Comparison of ENCODE assay signal across 9 mouse cellular contexts in the genomic region with DNA sequence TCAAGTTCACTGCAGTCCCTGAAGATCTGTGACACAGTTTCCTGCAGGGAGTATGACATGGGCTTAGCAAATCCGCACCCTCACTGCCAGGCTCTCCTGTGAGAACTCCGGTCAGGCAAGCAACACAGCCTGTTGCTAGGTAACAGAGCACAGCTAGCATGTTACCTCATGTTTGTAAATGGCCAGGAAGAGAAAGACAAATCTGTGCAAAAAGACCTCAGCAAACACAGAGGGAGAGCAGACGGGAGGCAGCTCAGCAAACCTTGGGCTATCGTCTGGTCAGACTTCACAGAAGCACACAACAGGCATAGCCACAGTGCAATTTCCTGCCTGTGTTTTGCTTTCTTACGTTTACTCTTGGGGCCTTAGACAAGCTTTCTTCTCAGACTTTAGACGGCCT. TPM values are rescaled to one million over a fixed set of nuclear protein-coding genes. Genes with fewer than 3 reads are reported as not detected.
DNase-seq lines count a peak whose midpoint lies in the region; ATAC-seq and TF ChIP-seq lines count a peak whose summit lies in the region.
"Had no signal": no experiment of that assay in that cellular context is flagged by ENCODE, and none has a peak within 500 bp of the region (broad histone marks: within the 10 kb centered on the region; RNA-seq: fewer than 3 reads in every experiment).

No protein-coding gene starts in this region.

- TF ChIP-seq CTCF in liver, postnatal 0 days (IDR thresholded peaks at IDR 0.05; ENCODE audit: low read depth) = no peak

- peaks cover 12% of the 10 kb centered on the region for H3K4me1 ChIP-seq in kidney, embryonic 15.5 days
- H3K4me1 ChIP-seq in embryonic facial prominence, embryonic 11.5 days (ENCODE audit: control insufficient read depth, insufficient read depth, low read length) = peaks cover 6% of the 10 kb centered on the region; the same call in 1 of the 2 replicates
- peaks cover 55% of the 10 kb centered on the region for H3K4me1 ChIP-seq in hindbrain, embryonic 12.5 days
- peaks cover 65% of the 10 kb centered on the region for H3K4me1 ChIP-seq in midbrain, embryonic 13.5 days (replicated peaks)
- no peaks in the 10 kb centered on the region for H3K4me1 ChIP-seq in liver, postnatal 0 days (ENCODE audit: insufficient read depth)
- H3K4me1 ChIP-seq: liver, embryonic 15.5 days had no signal

- peak overlapping the region; percentile 63; the same call in 1 of the 2 replicates for H3K27ac ChIP-seq in kidney, embryonic 15.5 days
- peak overlapping the region; percentile 28; the same call in 1 of the 2 replicates for H3K27ac ChIP-seq in embryonic facial prominence, embryonic 11.5 days (replicated peaks; ENCODE audit: low read depth, low read length)
- H3K27ac ChIP-seq in hindbrain, embryonic 12.5 days = peak overlapping the region; percentile 81
- H3K27ac ChIP-seq in midbrain, embryonic 13.5 days = peak overlapping the region; percentile 82
- no peak overlapping the region for H3K27ac ChIP-seq in liver, postnatal 0 days (ENCODE audit: low read depth)
- H3K27ac ChIP-seq: liver, embryonic 15.5 days had no signal

- H3K4me2 ChIP-seq in kidney, embryonic 15.5 days = peak overlapping the region; percentile 30; the same call in 1 of the 2 replicates
- no peak overlapping the region for H3K4me2 ChIP-seq in embryonic facial prominence, embryonic 11.5 days (ENCODE audit: low read depth, low read length)
- peak overlapping the region; percentile 33 for H3K4me2 ChIP-seq in hindbrain, embryonic 12.5 days (replicated peaks)
- peak overlapping the region; percentile 36 for H3K4me2 ChIP-seq in midbrain, embryonic 13.5 days (replicated peaks)
- no peak overlapping the region for H3K4me2 ChIP-seq in liver, postnatal 0 days (ENCODE audit: low read depth, low read length)
- H3K4me2 ChIP-seq: liver, embryonic 15.5 days had no signal

- no peaks in the 10 kb centered on the region for H3K36me3 ChIP-seq in kidney, embryonic 15.5 days
- H3K36me3 ChIP-seq in embryonic facial prominence, embryonic 11.5 days (replicated peaks; ENCODE audit: control insufficient read depth, insufficient read depth, low read depth, low read length) = no peaks in the 10 kb centered on the region
- H3K36me3 ChIP-seq in hindbrain, embryonic 12.5 days = peaks cover 10% of the 10 kb centered on the region
- peaks cover 21% of the 10 kb centered on the region for H3K36me3 ChIP-seq in midbrain, embryonic 13.5 days
- no peaks in the 10 kb centered on the region for H3K36me3 ChIP-seq in liver, postnatal 0 days (replicated peaks; ENCODE audit: insufficient read depth, low read length)
- H3K36me3 ChIP-seq: liver, embryonic 15.5 days had no signal

- H3K9ac ChIP-seq in kidney, embryonic 15.5 days = no peak overlapping the region
- peak overlapping the region; percentile 3; the same call in 1 of the 2 replicates for H3K9ac ChIP-seq in embryonic facial prominence, embryonic 11.5 days (replicated peaks; ENCODE audit: low read length)
- H3K9ac ChIP-seq in hindbrain, embryonic 12.5 days = no peak overlapping the region
- peak overlapping the region; percentile 50 for H3K9ac ChIP-seq in midbrain, embryonic 13.5 days (replicated peaks)
- no peak overlapping the region for H3K9ac ChIP-seq in liver, postnatal 0 days (replicated peaks)
- H3K9ac ChIP-seq: liver, embryonic 15.5 days had no signal

- no peak for DNase-seq in kidney, adult 9 months
- DNase-seq in embryonic facial prominence, embryonic 11.5 days (ENCODE audit: low spot score) = peak; percentile 74
- no peak for DNase-seq in liver, postnatal 0 days
- no peak for DNase-seq in ovary, postnatal 14 days (ENCODE audit: low spot score)
- DNase-seq in spleen, postnatal 4 days (ENCODE audit: low spot score in 2 of 2) = no peak

- 17% methylated on average over 6 of the region's 6 CpGs for WGBS in kidney, embryonic 15.5 days
- 9% methylated on average over 6 of the region's 6 CpGs for WGBS in embryonic facial prominence, embryonic 11.5 days
- under 1% methylated on average over 6 of the region's 6 CpGs for WGBS in hindbrain, embryonic 12.5 days
- WGBS in midbrain, embryonic 13.5 days = under 1% methylated on average over 6 of the region's 6 CpGs
- WGBS in liver, postnatal 0 days (ENCODE audit: insufficient replicate concordance) = 5% methylated on average over 6 of the region's 6 CpGs

- ATAC-seq in kidney, embryonic 15.5 days (replicated peaks; ENCODE audit: low FRiP score) = peak; percentile 83; the same call in 1 of the 2 replicates
- no peak; the same call in 1 of the 2 replicates for ATAC-seq in embryonic facial prominence, embryonic 11.5 days (replicated peaks; ENCODE audit: insufficient number of reproducible peaks, low FRiP score, low TSS enrichment, low read depth)
- ATAC-seq in hindbrain, embryonic 12.5 days (ENCODE audit: low FRiP score) = peak; percentile 81
- ATAC-seq in midbrain, embryonic 13.5 days = peak; percentile 90
- no peak for ATAC-seq in liver, postnatal 0 days

- H3K27me3 ChIP-seq in kidney, embryonic 15.5 days = no peaks in the 10 kb centered on the region
- H3K27me3 ChIP-seq in embryonic facial prominence, embryonic 11.5 days (ENCODE audit: control insufficient read depth, insufficient read depth, low read length) = no peaks in the 10 kb centered on the region
- no peaks in the 10 kb centered on the region for H3K27me3 ChIP-seq in hindbrain, embryonic 12.5 days
- no peaks in the 10 kb centered on the region for H3K27me3 ChIP-seq in midbrain, embryonic 13.5 days
- H3K27me3 ChIP-seq in liver, postnatal 0 days (ENCODE audit: insufficient read depth, low read length) = no peaks in the 10 kb centered on the region
- H3K27me3 ChIP-seq: liver, embryonic 15.5 days had no signal

- H3K9me3 ChIP-seq in kidney, embryonic 15.5 days (replicated peaks) = no peaks in the 10 kb centered on the region
- no peaks in the 10 kb centered on the region for H3K9me3 ChIP-seq in embryonic facial prominence, embryonic 11.5 days (replicated peaks; ENCODE audit: control insufficient read depth, low read length)
- H3K9me3 ChIP-seq in hindbrain, embryonic 12.5 days (replicated peaks) = no peaks in the 10 kb centered on the region
- no peaks in the 10 kb centered on the region for H3K9me3 ChIP-seq in midbrain, embryonic 13.5 days
- H3K9me3 ChIP-seq in liver, postnatal 0 days (ENCODE audit: low read length) = no peaks in the 10 kb centered on the region
- H3K9me3 ChIP-seq: liver, embryonic 15.5 days had no signal

- TF ChIP-seq EP300 in liver, postnatal 0 days (IDR thresholded peaks at IDR 0.05; ENCODE audit: low read depth) = no peak

- no peak overlapping the region for H3K4me3 ChIP-seq in kidney, embryonic 15.5 days (replicated peaks)
- no peak overlapping the region for H3K4me3 ChIP-seq in embryonic facial prominence, embryonic 11.5 days (ENCODE audit: low read depth, low read length)
- no peak overlapping the region for H3K4me3 ChIP-seq in hindbrain, embryonic 12.5 days
- H3K4me3 ChIP-seq in midbrain, embryonic 13.5 days (replicated peaks) = no peak overlapping the region; the same call in 1 of the 2 replicates
- no peak overlapping the region for H3K4me3 ChIP-seq in liver, postnatal 0 days (ENCODE audit: low read depth, low read length)
- H3K4me3 ChIP-seq: liver, embryonic 15.5 days had no signal

RNA-seq across cellular contexts. Expression of a gene that starts 40.9 kb away (rescaled TPM):
- polyA plus RNA-seq in kidney, embryonic 15.5 days (2015; fragmentation: Nextera tagmentation; extraction: Ambion mirVana) = 52.1 and 76.4 TPM in 2 replicates
- polyA plus RNA-seq in embryonic facial prominence, embryonic 11.5 days (2014; fragmentation: Nextera tagmentation; extraction: Ambion mirVana) = 257 and 308 TPM in 2 replicates
- polyA plus RNA-seq in hindbrain, embryonic 12.5 days (2016; fragmentation: Nextera tagmentation; extraction: Ambion mirVana) = 1,280 and 1,328 TPM in 2 replicates
- polyA plus RNA-seq in midbrain, embryonic 13.5 days (2015; fragmentation: Nextera tagmentation; extraction: Ambion mirVana) = 2,051 and 2,103 TPM in 2 replicates
- polyA plus RNA-seq in liver, postnatal 0 days (2015; fragmentation: Nextera tagmentation; extraction: Ambion mirVana) = 1.2 and 1.3 TPM in 2 replicates

Comparison
In these comparisons a context has a peak if more than half of its experiments do, and no peak if none do; other contexts are left out.
1. ATAC-seq: peak in kidney, embryonic 15.5 days (single experiment), hindbrain, embryonic 12.5 days (single experiment) and midbrain, embryonic 13.5 days (single experiment); none in embryonic facial prominence, embryonic 11.5 days (single experiment) and liver, postnatal 0 days (single experiment).
2. H3K4me2 ChIP-seq: peak in kidney, embryonic 15.5 days (single experiment), hindbrain, embryonic 12.5 days (single experiment) and midbrain, embryonic 13.5 days (single experiment); none in embryonic facial prominence, embryonic 11.5 days (single experiment) and liver, postnatal 0 days (single experiment).
3. H3K9ac ChIP-seq: peak in embryonic facial prominence, embryonic 11.5 days (single experiment) and midbrain, embryonic 13.5 days (single experiment); none in kidney, embryonic 15.5 days (single experiment), hindbrain, embryonic 12.5 days (single experiment) and liver, postnatal 0 days (single experiment).
4. RNA of a gene that starts 40.9 kb away (polyA plus RNA-seq): 2,051 to 2,103 TPM in midbrain, embryonic 13.5 days, 1,280 to 1,328 TPM in hindbrain, embryonic 12.5 days, 257 to 308 TPM in embryonic facial prominence, embryonic 11.5 days and 52.1 to 76.4 TPM in kidney, embryonic 15.5 days; 1.2 to 1.3 TPM in liver, postnatal 0 days; every median in the first group is over 10 times any median in the second.